Mouse (Mus musculus): ENCODE measurements around the gene Haspin. TPM values are rescaled to one million over a fixed set of nuclear protein-coding genes. Genes with fewer than 3 reads are reported as not detected.

Haspin gene
- total RNA-seq, 2 experiments from 2014 or later: 0.19 TPM; not detected in 1

GRCm38 (mm10) chr11:73168576-73168975 is 30.5 kb upstream of the Haspin start:
- Histone ChIP-seq H3K4me3 (no peak overlapping the region), H3K27ac (no peak overlapping the region)
- TF ChIP-seq CTCF (IDR thresholded peaks at IDR 0.05): no peak
- intact Hi-C loops (cut with DNase I): no loop called here
- DNase-seq (ENCODE audit: extremely low spot score in 1 of 2, low spot score in 2 of 2): no peak

- no peak overlapping the region for H3K4me3 ChIP-seq
- intact Hi-C loops (cut with DNase I): no loop called here
- DNase-seq (ENCODE audit: extremely low spot score in 1 of 2, low spot score in 2 of 2): no peak
- no peak for TF ChIP-seq CTCF (IDR thresholded peaks at IDR 0.05)
- H3K27ac ChIP-seq: no peak overlapping the region
Measured at GRCm38 (mm10) chr11:73168071-73168470, 30.0 kb upstream of the Haspin start.

- intact Hi-C loops (cut with DNase I): no loop called here
- Histone ChIP-seq H3K27ac (no peak overlapping the region), H3K4me3 (no peak overlapping the region)
- TF ChIP-seq CTCF (IDR thresholded peaks at IDR 0.05): no peak
- DNase-seq (ENCODE audit: extremely low spot score in 1 of 2, low spot score in 2 of 2): no peak
Measured at GRCm38 (mm10) chr11:73162284-73162683, 24.2 kb upstream of the Haspin start.

GRCm38 (mm10) chr11:73161616-73162015 is 23.5 kb upstream of the Haspin start:
- intact Hi-C loops (cut with DNase I): no loop called here

GRCm38 (mm10) chr11:73160811-73161200 is 22.7 kb upstream of the Haspin start:
- intact Hi-C loops (cut with DNase I): no loop called here
- TF ChIP-seq CTCF (IDR thresholded peaks at IDR 0.05): no peak

More at GRCm38 (mm10) chr11:73161616-73162015, 23.5 kb upstream of the Haspin start:
- H3K27ac ChIP-seq: no peak overlapping the region
- DNase-seq (ENCODE audit: extremely low spot score in 1 of 2, low spot score in 2 of 2): no peak
- TF ChIP-seq CTCF (IDR thresholded peaks at IDR 0.05): no peak
- H3K4me3 ChIP-seq: no peak overlapping the region

GRCm38 (mm10) chr11:73159957-73160810 is 22.1 kb upstream of the Haspin start, which contains the start of gene P2rx5:
P2rx5 (plus strand) TSS chr11:73160421.
- H3K4me3 ChIP-seq: peak within 1 kb of the TSS; percentile 46
- intact Hi-C loops (cut with DNase I): no loop called here
- TF ChIP-seq CTCF (IDR thresholded peaks at IDR 0.05): no peak
- no peak within 1 kb of the TSS for H3K27ac ChIP-seq
- DNase-seq (ENCODE audit: extremely low spot score in 1 of 2, low spot score in 2 of 2): peak in 1 of 2 experiments; percentile 23

More at GRCm38 (mm10) chr11:73160811-73161200, 22.7 kb upstream of the Haspin start:
- Histone ChIP-seq H3K4me3 (peak overlapping the region; percentile 46; the same call in 1 of the 2 replicates), H3K27ac (no peak overlapping the region)
- no peak for DNase-seq (ENCODE audit: extremely low spot score in 1 of 2, low spot score in 2 of 2)

- TF ChIP-seq CTCF (IDR thresholded peaks at IDR 0.05): no peak
- intact Hi-C loops (cut with DNase I): no loop called here
- Histone ChIP-seq H3K27ac (no peak overlapping the region), H3K4me3 (no peak overlapping the region)
- no peak for DNase-seq (ENCODE audit: extremely low spot score in 1 of 2, low spot score in 2 of 2)
Measured at GRCm38 (mm10) chr11:73155071-73155470, 17.0 kb upstream of the Haspin start.

- TF ChIP-seq CTCF (IDR thresholded peaks at IDR 0.05): no peak
- Histone ChIP-seq H3K4me3 (no peak overlapping the region), H3K27ac (no peak overlapping the region)
- intact Hi-C loops (cut with DNase I): no loop called here
- DNase-seq (ENCODE audit: extremely low spot score in 1 of 2, low spot score in 2 of 2): no peak
Measured at GRCm38 (mm10) chr11:73148209-73148608, 10.1 kb upstream of the Haspin start.

GRCm38 (mm10) chr11:73146975-73147365 is 8.9 kb upstream of the Haspin start:
- intact Hi-C loops (cut with DNase I): no loop called here
- no peak overlapping the region for H3K27ac ChIP-seq
- no peak for DNase-seq (ENCODE audit: extremely low spot score in 1 of 2, low spot score in 2 of 2)
- no peak for TF ChIP-seq CTCF (IDR thresholded peaks at IDR 0.05)
- no peak overlapping the region for H3K4me3 ChIP-seq

GRCm38 (mm10) chr11:73146026-73146974 is 8.2 kb upstream of the Haspin start:
- no peak for TF ChIP-seq CTCF (IDR thresholded peaks at IDR 0.05)
- DNase-seq (ENCODE audit: extremely low spot score in 1 of 2, low spot score in 2 of 2): no peak
- Histone ChIP-seq H3K27ac (no peak overlapping the region), H3K4me3 (no peak overlapping the region)
- intact Hi-C loops (cut with DNase I): no loop called here

- no peak overlapping the region for H3K4me3 ChIP-seq
- intact Hi-C loops (cut with DNase I): no loop called here
- no peak for TF ChIP-seq CTCF (IDR thresholded peaks at IDR 0.05)
- no peak overlapping the region for H3K27ac ChIP-seq
- DNase-seq (ENCODE audit: extremely low spot score in 1 of 2, low spot score in 2 of 2): no peak
Measured at GRCm38 (mm10) chr11:73144261-73144681, 6.2 kb upstream of the Haspin start.

GRCm38 (mm10) chr11:73137116-73137515 is 978 bp downstream of the Haspin start:
- intact Hi-C loops (cut with DNase I): no loop called here
- H3K4me3 ChIP-seq: no peak overlapping the region; the same call in 1 of the 2 replicates
- TF ChIP-seq CTCF (IDR thresholded peaks at IDR 0.05): no peak

More at GRCm38 (mm10) chr11:73137116-73137515, 978 bp downstream of the Haspin start:
- DNase-seq (ENCODE audit: extremely low spot score in 1 of 2, low spot score in 2 of 2): no peak
- no peak overlapping the region for H3K27ac ChIP-seq
